Mouse (Mus musculus) gastrocnemius, adult 18-20 months (tissue): ENCODE results near the gene Ist1. TPM values are rescaled to one million over a fixed set of nuclear protein-coding genes. Genes with fewer than 3 reads are reported as not detected.

Source experiments
- DNase-seq: peaks from one replicate; pipeline ENCODE4 v3.0.0; 2021; ENCODE audit warnings: low spot score
- total RNA-seq, 2 experiments: library from RNA; stranded (reverse); gene quantifications; 2 replicates each; pipeline ENCODE4 v1.2.3; 2021

The Ist1 gene
- total RNA-seq, 2 experiments from 2014 or later = 27.7 to 32.7 TPM

- DNase-seq = no peak
Measured at GRCm38 (mm10) chr8:109687248-109687647, 5.8 kb downstream of the Ist1 start.

DNA sequence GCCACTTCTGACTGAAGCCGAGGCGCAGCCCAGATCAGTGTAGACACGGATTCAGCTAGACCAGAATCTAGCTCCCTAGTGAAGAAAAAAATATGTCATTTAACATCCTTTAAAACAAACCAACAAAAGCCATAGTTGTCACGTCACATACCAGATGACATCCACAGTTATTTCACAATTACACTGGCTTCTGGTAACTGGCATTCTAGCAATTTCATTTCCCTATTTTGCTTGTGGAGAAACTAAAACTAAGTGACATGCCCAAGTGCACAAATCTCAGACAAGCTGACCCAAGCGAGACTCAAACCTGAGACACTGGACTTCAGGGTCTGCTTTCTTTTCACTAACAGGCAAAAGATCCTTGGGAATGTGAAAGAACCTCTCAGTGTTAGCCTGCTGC is 10.9 kb downstream of the Ist1 start:
- DNase-seq = no peak

DNA sequence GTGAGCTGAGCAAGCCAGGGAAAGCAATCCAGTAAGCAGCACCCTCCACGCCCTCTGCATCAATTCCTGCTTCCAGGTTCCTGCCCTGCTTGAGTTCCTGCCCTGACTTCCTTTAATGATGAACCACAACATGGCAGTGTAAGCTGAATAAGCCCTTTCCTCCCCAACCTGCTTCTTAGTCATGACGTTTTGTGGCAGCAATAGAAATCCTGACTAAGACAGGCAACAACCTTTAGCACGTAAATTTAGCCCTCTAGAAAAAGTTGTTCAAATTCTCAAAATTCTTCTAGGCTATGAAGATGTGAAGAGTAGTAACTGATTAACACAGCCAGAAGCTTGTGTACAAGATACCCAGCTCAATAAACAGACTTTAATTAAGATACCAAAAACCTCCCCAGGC is 11.5 kb downstream of the Ist1 start:
- DNase-seq = no peak

- no peak for DNase-seq
Measured at GRCm38 (mm10) chr8:109675896-109676643, 17.0 kb downstream of the Ist1 start.

GRCm38 (mm10) chr8:109673596-109673995 is 19.5 kb downstream of the Ist1 start:
- no peak for DNase-seq

- no peak for DNase-seq
Measured at GRCm38 (mm10) chr8:109672656-109673055, 20.4 kb downstream of the Ist1 start.

- DNase-seq = no peak
Measured at GRCm38 (mm10) chr8:109666616-109667015, 26.4 kb downstream of the Ist1 start.

DNA sequence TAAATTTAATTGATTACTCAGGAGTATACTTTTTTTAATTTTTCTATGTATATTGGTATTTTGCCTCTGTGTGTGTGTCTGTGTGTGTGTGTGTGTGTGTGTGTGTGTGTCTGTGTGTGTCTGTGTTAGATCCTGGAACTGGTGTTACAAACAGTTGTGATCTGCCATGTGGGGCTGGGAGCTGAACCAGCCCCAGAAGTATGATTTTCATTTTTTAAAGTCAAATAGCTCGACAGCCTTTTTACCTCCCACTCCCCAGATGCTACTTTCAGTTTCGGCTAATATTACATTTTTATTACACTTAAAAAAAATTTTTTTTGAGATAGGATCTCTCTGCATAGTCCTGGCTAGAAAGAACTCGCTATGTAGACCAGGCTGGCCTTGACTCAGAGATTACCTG is 30.7 kb downstream of the Ist1 start:
- DNase-seq = no peak

DNA sequence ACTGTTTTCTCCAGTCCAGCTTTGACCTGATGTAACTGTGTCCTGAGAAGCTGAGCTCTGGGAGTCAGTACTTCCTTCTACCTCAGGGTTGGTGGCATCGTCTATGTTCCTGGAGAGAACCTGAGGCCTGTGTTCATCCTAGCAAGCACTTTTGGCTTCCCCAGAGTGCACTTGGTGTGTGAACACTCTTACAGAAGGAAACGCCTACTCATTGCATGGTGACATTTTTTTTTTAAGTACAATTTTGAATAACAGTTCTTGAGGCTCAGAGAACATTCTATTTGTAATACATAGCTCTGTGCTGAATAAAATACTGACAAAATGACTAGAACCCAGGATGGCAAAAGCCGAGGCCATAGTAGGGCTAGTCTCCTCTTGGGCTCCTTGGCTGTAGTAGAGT is 36.2 kb downstream of the Ist1 start:
- DNase-seq = no peak

DNA sequence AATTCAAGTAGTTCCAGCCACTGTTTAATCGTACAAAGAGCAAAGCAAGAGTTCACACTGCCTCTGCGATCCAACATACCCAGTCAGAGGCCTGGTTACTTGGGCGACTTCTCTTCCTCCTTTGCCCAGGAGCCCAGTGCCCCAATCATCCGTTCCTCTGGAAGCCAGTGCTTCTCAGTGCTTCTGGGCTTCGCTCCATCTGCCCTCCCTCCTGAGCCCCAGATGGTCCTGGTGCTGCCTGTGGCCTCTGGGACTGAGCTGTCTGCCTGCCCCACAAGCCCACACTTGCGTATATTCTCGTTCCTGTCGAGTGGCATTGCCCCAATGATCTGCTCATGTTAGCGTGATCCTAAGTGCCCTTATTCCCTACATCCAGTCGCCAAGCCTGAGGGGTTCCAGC is 42.3 kb downstream of the Ist1 start:
- no peak for DNase-seq

- no peak for DNase-seq
Measured at GRCm38 (mm10) chr8:109648469-109648868, 44.6 kb downstream of the Ist1 start.

DNA sequence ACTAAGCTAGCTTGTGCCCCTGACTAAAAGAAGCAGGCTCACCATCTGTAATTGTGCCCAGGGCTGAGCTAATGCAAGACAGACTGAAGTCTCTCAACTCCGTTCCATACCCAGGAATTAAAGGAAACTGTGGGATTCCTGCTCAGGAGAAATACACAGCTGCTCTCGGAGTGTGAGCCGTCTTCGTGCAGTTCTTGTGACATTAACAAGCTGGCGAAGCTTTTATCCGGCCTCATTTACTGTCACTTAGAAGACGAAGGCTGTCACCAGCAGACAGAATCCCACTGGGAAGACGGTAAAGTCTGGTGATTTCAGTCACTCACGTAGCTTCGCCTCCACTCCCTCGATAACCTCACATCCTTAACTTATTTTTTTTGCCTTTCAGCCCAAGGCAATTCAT is 45.7 kb downstream of the Ist1 start:
- no peak for DNase-seq

- DNase-seq = no peak
Measured at GRCm38 (mm10) chr8:109641236-109641635, 51.8 kb downstream of the Ist1 start.

DNA sequence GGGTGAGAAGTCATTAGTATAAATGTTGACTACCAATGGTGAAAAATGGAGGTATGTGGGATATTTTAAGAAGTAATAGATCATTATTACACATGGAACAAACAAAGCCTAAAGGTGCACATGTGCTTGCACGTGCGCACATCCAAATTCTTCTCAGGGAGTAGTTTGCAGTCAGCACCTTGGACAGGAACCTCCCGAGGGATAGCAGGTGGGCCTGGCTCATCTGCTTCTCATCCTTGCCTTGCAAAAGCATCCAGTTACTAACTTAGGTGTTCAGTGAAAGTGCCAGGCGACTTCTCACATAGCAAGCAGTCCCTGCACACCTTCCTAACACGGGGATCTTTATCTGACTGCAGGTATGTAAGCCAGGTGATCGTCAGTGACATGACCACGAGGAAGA is 52.6 kb downstream of the Ist1 start:
- no peak for DNase-seq

GRCm38 (mm10) chr8:109638851-109639250 is 54.2 kb downstream of the Ist1 start:
- DNase-seq = no peak

- DNase-seq = no peak
Measured at GRCm38 (mm10) chr8:109635146-109635545, 57.9 kb downstream of the Ist1 start.

DNA sequence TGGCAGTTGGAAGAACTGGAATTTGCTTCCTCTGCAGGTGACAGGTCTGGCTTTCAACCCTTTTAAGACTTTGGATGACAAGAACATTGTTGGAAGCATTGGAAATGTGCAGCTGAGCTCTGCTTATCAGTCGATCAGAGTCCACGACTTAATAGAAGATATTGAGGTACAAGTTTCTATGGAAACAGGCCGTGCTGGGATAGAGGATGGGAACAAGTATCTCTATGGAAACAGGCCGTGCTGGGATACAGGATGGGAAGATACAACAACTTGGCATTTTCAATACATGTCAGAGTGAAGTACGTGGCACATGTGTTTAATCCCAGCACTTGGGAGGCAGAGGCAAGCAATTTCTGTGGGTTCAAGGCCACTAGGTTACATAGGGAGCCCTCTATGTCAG is 60.6 kb downstream of the Ist1 start:
- no peak for DNase-seq

- DNase-seq = no peak
Measured at GRCm38 (mm10) chr8:109628638-109629037, 64.4 kb downstream of the Ist1 start.

Other genes with a start within 250 kb of the Ist1 start
- gene Pmfbp1, start 199.2 kb downstream of the Ist1 start, total RNA-seq = not detected
- gene Dhx38, start 127.4 kb downstream of the Ist1 start, total RNA-seq = 10 to 100 TPM; 10.3 to 11.4 TPM
- gene Txnl4b, start 127.4 kb downstream of the Ist1 start, total RNA-seq = 1 to 10 TPM; 5.5 to 7.3 TPM
- 10 to 100 TPM; 12.9 to 28.3 TPM for gene Hp, start 114.1 kb downstream of the Ist1 start, total RNA-seq
- 10 to 100 TPM; 10.6 to 15.6 TPM for gene Dhodh, start 84.6 kb downstream of the Ist1 start, total RNA-seq
- under 1 TPM in 1 of 2 experiments, not detected in 1; 0.32 TPM for gene Pkd1l3, start 78.7 kb downstream of the Ist1 start, total RNA-seq
- gene Zfp821, start 12.3 kb upstream of the Ist1 start, total RNA-seq = 1 to 10 TPM; 3.6 to 5.6 TPM
- gene Atxn1l, start 44.5 kb upstream of the Ist1 start, total RNA-seq = 10 to 100 TPM; 21.8 to 23.4 TPM
- 10 to 100 TPM; 28.2 to 37.0 TPM for gene Ap1g1, start 85.3 kb upstream of the Ist1 start, total RNA-seq
- gene Phlpp2, start 175.3 kb upstream of the Ist1 start, total RNA-seq = 1 to 10 TPM; 1.8 to 2.3 TPM